Mouse (Mus musculus) gastrocnemius, postnatal 36 days (tissue): ENCODE data around the gene Rxfp4. TPM values are rescaled to one million over a fixed set of nuclear protein-coding genes. Genes with fewer than 3 reads are reported as not detected.
A peak's percentile ranks its signal among the peaks of the same experiment; 100 is the strongest.

Source experiments
- DNase-seq, 2 experiments: peaks; one replicate each; pipeline ENCODE4 v3.0.0; 2022
- intact Hi-C: fragments of 180-260 bp; cut with DNase I; formaldehyde crosslinking; loops from one replicate; pipeline ENCODE4 v1.15.1; 2025
- total RNA-seq, 2 experiments: library from RNA; stranded (reverse); gene quantifications; 2 replicates each; pipeline ENCODE4 v1.2.3; 2021

The Rxfp4 gene
- total RNA-seq, 2 experiments from 2014 or later = not detected

DNA sequence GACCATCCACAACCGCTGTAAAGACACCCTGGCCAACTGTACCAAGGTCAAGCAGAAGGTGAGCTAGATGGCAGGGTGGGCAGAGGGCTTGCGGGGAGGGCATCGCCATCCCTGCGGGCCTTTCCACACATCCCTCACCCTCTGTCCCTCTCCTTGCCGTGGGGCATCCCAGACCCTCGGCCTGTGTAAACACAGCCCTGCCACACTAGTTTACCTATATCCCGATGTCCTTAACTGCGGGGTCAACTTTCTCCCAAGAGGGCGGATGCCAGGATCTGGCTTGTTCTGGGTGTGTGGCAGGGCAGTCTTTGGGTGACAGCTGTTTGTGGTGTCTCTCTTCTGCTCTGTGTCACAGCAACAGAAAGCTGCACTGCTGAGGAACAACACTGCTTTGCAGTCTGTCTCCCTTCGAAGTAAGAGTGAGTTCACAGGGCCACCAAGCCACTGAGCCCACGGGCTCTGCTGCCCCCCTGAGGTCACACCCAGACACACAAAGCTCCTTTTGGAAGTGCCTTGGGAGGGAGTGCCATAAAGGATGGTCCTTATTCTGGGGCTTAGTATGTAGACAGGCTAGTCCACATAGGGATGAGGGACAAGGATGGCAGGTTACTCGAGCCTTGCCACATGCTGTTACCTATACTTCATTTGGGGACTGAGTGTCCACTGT lies 20.9 kb downstream of the Rxfp4 start:
- intact Hi-C loops = loop anchor here (2.0 kb wide), 1 partner anchor 25 kb away; no protein-coding TSS in a partner anchor
- DNase-seq = no peak

DNA sequence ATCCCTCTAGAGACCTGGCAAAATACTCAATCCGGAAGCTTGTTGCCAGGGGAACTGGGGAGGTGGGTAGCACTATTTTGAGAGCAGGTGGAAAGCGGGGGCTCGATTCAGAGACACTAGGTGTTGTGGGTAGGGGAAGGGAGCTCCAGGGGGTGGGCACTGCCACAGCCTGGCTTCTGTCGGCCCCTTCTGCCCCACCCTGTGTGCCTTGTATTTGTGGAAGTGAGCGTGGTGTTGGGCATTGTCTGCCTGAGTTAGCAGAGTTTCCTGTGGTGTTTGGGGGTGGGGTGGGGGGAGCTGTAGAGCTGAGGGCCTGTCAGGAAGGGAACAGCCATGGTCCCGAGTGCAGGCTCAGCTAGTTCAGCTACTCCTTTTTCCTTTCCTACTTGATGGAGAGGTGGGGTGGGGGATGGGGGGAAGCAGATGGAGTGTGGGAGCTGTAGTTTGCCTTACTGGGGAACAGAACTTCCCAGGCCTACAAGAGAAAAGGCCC lies 22.0 kb downstream of the Rxfp4 start:
- no peak for DNase-seq
- intact Hi-C loops = no loop called here

DNA sequence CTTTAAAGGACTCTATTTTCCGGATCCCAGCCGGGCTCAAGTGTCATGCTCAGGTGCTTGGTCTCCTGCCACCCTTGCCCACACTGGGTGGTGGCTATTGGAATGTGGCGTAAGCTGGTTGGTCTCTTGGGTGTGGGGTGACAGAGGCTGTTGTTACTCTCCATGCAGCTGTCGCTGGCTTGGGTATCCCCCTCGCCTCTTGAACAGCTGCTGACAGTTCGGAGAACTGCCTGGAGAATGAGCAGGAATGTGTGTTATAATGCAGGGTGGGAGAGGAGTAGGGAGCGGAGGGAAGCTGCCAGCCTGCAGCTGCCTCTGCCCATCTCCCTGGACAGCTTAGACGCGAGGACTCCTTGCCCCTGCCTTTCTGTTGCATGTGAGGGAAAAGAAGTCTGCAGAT lies 22.9 kb downstream of the Rxfp4 start:
- intact Hi-C loops = no loop called here
- no peak for DNase-seq

DNA sequence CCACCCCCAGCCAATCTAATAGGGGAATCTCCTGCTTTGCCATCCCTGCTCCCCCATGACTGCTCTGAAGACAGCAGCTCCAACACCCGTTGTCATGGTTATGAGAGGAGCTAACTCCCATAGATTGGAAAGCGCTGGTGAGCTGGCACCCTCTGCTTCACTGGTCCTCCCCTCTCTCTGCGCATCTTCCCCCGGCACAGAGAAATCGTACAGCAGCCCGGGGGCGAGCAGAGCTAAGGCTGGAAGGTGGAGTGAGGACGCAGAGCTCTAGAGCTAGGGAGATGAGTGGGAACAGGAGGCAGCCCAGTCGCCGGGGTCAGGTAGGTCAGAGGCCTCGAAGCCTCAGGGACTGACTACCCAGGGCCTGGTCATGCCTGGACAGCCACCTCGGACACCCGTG lies 23.7 kb downstream of the Rxfp4 start:
- intact Hi-C loops = no loop called here
- no peak for DNase-seq

DNA sequence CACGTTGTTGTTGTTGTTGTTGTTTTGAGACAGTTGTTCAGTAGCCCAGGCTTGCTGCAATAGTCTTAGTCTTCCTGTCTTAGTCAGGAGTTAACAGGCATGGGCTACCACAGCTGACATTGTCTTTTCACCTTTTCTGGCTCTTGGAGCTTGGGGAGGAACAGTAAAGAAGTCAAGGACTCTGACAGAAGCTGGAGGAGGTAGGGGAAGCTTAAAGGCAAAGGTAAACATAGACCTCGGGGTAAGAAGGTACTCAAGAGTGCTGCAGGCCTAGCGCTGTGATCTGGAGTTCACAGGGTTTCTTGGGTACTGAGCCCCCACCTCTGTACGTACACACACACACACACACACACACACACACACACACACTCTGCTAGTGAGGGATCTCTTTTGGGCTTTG lies 24.2 kb downstream of the Rxfp4 start:
- intact Hi-C loops = no loop called here
- DNase-seq = no peak

DNA sequence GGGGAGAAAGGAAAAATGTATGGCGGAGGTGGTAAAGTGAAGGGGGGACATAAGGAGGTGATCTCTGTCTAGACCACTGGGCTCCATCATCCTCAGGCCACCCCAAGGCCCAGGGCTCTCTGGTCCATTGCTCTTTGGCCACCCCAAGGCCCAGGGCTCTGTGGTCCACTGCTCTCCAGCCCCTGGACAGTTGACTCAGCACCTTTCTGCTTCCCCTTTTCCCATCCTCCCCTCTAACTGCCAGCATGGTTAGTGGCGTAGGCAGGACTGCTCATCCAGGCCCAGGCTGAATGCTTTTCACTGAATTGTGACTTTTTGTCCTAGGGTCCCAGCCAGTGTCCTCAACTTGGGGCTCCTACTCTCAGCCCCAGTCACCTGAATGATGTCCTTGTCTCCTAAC lies 25.4 kb downstream of the Rxfp4 start:
- no peak for DNase-seq
- intact Hi-C loops = no loop called here

DNA sequence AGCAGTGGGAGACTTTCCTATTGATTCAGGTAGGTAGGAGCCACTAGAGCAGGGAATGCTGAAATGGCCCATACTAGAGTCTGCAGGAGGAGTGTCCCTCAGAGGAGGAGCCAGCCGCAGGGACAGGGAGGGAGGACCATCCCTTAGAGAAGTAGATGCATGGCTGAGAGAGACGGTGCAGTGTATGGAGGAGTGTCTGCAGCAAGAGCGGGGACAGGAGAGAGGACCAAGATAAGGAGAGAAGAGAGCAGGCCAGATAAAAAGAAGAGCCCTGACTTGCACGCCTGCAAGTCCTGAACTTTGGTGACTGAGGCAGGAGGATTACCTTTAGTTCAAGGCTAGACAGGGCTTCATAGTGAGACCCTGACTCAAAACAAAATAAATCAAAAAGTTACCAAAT lies 25.8 kb downstream of the Rxfp4 start:
- no peak for DNase-seq
- intact Hi-C loops = no loop called here

DNA sequence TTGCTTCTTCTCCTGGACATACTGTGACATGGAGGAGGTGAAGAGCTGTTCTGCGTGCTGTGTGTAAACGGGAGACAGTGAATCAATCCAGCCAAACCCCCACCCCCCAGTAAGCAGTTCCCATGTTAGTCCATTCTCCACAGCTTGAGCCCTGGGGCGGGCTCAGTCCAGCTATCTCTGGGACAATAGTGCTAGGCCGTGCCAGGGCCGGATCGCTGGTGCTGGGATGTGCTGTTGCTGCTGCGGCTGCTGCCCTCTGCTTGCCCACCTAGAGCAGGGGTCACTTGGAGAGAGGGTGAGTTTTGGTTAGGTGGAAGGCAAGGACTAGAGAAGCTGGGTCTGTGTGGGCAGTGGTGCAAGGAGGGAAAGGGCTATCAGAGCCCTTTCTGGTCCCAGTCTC lies 26.6 kb downstream of the Rxfp4 start:
- no peak for DNase-seq
- intact Hi-C loops = no loop called here

DNA sequence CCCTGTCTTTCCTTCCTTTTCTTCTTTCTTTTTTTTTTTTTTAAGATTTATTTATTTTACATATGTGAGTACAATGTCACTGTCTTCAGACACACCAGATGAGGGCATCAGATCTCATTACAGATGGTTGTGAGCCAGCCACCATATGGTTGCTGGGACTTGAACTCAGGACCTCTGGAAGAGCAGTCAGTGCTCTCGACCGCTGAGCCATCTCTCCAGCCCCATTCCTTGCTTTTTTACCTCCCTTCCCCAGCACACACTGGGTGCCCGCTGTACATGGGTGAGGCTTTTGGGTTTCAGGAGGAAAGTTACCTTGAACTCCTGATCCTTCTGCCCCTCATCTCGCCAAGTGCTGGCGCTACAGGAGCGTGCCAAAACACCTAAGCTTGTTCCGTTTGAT lies 27.4 kb downstream of the Rxfp4 start:
- no peak for DNase-seq
- intact Hi-C loops = no loop called here

DNA sequence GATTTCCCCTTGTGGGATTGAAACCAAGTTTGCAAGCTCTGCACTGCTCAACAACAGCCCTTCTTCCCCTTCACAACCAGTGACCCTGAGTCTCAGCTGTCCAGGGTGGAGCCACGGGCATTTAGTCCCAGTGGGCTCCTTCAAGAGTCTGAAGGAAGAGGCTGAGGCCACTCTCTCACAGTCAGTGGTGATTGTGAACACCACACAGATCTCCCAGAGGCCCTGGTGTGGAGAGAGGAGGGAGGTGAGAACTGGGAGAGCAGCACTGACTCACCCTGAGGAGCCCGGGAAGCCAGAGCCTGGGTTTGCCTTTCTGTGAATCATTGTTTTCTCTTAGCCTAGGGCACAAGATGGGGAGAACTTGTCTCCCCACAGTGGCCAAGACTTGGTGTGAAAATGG lies 28.0 kb downstream of the Rxfp4 start:
- intact Hi-C loops = no loop called here
- DNase-seq = no peak

DNA sequence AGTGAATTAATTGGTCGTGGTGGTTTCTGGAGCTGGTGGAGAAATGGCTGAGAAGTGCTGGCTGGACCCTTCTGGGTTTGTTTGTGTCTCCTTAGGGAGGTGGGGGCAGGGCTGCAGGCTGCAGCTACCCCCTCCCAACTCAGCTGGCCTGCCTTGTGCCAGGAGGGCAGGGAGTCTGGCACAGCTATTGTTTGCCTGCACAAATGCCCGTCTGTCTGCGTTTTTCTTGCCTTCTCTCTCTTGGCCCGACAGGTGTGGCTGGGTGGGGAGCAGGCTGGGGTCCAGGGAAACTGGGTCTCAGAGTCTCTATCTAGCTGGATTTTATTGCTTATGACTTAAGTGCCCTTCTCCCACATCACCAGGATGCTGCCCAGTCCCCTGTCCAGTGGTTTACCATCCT lies 28.6 kb downstream of the Rxfp4 start:
- DNase-seq = no peak
- intact Hi-C loops = no loop called here

DNA sequence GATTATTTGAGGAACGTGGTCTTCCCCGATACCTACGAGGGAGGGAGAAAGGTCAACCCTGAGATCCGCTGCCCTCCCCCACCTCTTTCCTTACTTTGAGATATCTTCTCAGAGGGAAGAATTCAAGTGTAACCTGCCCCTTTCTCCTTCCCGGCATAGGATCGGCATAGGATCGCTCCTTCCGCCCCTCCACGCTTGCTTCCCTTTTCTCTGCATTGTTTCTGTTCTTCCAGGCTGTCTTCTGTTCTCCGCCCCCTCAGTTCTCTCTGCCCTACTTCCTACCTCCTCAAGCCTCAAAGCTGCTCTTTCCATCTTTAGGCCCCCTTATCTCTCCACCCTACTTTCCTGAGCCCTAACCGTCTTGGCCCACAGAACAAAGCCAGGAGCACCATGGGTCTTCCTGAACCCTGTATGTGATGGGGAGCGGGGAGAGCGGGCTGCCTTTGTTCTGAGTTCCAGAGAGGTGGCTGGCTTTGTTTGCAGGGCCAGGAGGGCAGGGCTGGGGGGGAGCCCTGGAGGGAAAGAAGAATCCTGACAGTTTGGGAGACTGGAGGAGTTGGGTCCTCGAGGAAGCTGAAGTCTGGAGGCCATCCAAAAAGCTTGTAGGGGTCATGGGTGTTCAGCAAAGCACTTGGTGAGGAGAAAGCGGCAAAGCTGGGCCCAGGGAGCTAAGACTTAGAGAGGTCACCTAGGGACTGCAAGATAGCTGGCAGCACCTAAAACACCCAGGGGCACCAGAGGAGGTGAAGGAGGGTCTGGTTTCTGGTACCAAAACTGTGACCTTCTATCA lies 29.4 kb downstream of the Rxfp4 start:
- DNase-seq = no peak
- intact Hi-C loops = no loop called here

DNA sequence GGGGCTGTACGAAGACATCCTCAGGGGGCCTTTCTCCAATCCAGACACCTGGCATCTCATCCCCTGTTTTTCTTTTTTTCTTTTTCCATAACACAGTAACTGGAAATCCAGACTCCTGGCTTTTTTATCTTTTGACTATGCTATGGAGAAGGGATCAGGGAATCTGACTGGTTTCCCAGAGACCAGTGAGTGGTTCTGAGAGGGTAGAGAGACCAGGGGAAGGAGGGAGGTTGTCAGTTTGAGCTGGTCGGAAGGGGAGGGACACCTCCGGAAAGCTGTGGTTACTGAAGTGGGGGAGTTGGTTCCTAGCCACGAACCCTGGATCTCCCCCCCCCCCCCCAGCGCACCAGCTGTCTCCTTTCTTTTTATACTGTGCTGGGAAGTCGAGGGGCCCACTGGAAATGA lies 30.0 kb downstream of the Rxfp4 start:
- intact Hi-C loops = no loop called here
- DNase-seq = no peak

DNA sequence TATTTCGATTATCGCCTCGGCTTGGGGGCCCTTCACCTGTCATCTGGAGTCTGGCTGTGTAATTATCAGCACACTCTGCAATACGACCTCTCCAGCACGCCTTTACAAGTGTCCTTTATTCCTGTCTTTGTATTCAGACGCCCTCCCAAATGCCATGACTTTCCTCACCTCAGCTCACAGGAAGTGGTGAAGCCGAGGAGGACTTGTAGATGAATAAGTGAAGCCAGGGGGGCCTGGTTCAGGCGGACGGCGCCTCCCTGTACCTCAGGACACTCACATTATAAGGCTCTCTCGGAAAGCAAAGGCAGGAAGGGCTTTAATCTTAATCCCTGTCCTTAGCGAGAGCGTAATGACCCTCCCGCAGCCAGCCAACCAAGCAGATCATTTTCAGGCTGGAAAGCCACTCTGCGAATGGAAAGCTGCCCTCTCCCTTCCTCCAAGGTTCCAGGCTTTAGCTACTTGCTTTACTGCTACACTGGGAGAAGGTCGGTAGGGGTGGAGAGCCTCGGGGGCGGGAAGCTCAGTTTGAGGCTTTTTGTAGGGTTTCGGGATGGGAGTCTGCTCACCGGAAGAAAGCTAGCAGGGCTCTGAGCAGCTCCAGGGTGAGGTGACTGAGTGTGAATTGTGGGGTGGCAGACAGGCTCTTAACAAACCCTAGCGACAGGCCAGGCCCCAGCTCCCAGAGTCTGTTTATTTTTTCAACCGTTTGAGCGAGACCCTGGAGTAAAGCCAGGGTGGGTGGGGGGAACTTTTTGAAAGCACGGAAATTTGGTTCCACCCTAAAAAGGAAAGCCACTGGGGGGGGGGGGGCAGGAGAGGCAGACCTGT lies 30.6 kb downstream of the Rxfp4 start:
- DNase-seq = no peak
- intact Hi-C loops = no loop called here

DNA sequence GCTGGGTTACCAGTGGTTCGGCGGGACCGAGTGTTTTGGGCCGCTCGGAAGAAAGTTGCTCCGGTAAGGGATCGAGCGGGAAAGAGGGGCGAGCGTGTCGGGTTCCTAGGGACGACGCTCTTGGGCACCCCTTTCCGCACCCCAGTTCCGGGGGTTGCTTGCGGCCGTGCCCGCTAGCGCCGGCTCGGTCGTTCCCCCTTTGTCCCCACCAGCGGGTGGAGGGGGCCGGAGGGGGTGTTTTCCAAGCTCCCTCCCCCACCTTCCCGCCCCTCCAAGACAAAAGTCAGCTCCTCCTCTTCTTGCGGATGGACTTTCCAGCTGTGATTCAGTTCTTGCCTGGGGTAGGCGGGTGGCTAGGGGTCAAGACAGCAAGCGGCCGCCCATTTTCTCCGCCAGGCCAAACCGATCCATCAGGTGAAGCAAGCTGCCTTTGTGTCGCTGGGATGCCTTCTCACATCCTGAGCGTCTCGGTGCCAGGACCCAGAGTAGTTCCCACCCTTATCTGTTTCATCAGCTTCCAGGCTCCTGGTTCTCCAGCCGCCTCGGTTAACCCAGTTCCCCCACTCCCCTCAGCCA lies 31.3 kb downstream of the Rxfp4 start:
- intact Hi-C loops = no loop called here

DNA sequence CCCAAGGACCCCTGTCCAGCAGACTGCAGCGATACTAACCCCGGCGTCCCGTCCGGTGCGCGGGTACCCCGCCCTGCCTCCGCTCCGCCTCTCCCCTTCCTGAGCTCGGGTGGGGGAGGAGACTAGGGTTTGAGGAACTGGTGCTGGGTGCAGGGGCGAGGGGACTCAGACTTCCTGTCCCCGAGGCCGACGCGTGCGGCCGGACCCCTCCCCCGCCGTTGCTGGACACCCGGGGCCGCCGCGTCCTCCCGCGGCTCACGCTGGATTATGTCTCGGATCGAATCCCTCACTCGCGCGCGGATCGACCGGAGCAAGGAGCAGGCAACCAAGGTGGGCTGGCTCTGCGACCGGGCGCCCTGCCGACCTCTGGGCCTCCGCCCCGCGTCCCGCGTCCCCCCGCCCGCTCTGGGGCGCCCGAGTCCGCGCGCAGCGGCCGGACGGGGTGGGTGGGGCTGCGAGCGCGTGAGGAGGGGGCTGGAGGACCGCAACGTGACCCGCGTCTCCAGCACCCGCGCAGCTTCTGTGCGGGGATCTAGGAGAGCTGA lies 31.9 kb downstream of the Rxfp4 start:
- intact Hi-C loops = no loop called here
- DNase-seq = peak; percentile 67 to 71

More for the DNA sequence above, 31.3 kb downstream of the Rxfp4 start:
- peak in 1 of 2 experiments; percentile 61 for DNase-seq

DNA sequence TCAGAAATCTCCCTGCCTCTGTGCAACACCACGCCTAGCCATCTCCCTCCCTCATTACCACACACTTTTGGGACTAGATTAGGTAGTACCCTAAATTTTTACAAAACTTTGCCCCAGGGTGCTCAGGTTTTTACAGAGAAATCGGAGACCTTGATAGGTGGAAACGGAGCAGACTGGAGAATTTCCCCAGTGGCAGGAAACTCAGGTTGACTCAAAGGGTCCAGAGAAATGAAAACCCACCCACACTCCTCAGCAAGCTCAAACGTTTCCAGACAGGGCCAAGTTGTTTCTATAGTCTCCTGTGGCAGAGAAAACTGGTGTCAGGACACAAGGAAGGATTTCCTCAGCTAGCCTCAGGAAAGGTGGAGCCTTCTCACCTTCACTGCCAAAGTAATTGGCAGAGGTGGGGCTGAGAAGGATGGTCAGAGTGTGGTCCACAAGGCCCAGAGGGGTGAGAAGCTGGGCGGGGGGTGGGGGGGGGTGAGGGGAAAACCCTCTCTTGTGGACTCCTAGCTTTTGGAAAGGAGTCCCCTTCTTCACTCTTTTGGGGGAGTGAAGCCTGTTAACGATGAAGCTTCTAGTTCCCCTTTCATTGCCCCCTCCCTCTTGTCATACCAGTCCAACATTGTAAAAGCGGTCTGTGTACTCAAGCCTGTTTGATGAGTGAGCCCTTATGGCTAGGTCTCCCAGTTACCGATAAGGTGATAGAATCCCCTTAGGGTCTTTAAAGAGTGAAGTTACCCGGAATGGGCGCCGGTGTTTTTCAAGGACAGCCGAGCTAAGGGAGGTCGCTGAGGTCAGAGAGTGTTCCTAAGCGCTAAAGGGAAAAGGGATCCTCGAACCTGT lies 32.6 kb downstream of the Rxfp4 start:
- intact Hi-C loops = no loop called here
- DNase-seq = no peak

DNA sequence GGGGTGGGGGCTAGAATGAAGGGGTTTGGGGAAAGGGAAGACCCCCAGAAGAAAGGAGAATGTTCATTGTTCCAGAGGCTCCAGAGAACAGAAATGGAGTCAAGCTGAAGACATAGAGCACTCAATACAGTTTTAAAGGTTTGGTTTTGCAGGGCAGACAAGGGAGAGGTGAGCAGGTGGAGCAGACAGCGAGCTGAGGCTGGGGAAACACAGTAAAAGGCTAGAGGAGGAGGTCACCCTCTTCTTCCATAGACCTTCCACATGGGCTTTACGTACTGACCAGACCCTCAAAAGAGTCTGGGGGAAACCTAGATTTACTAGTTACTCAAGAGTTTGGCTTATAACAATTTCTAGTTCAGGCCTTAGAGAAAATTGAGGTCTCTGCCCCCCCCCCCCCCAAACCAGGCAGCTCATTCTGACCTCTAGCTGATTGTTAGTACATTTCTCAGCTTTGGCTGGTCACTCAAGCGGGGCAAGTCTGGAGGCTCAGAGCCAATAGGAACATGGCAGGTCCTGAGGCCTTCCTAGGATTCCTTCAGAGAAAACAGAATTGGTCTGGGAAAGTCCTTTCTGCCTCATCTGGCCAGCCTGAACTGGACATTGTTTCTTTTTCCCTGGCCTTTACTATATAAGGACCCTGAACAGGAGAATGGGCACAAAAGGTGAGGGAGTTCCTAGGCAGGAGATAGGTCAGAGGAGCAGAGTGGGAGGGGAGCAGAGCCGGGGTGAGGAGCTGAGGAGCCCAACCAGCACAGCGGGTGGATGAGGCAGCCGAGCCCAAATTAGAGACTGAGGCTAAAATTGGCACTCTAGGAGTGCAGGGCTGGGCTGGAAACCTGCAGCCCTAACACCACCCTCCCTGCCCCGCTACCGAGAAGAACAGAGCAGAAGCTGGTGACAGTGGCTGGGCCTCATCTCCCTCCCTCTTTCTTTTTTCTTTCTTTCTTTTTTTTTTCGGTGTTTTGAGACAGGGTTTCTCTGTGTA lies 33.5 kb downstream of the Rxfp4 start:
- no peak for DNase-seq
- intact Hi-C loops = no loop called here
